Mouse (Mus musculus): ENCODE measurements around the gene Nhs. TPM values are rescaled to one million over a fixed set of nuclear protein-coding genes. Genes with fewer than 3 reads are reported as not detected.

Nhs gene
- total and polyA plus RNA-seq, 2 experiments from 2014 or later: 4.3 to 19.1 TPM

- ATAC-seq (ENCODE audit: low FRiP score): no peak
- Histone ChIP-seq H3K9ac (replicated peaks; ENCODE audit: low read length, poor library complexity, severe bottlenecking) (no peak overlapping the region), H3K9me3 (ENCODE audit: low read length) (no peaks in the 10 kb centered on the region), H3K36me3 (ENCODE audit: insufficient read depth, low read length) (no peaks in the 10 kb centered on the region), H3K4me1 (ENCODE audit: insufficient read depth, low read length) (no peaks in the 10 kb centered on the region), H3K4me3 (ENCODE audit: low read depth, low read length) (no peak overlapping the region), H3K27me3 (ENCODE audit: insufficient read depth, low read length) (peaks cover 3% of the 10 kb centered on the region; the same call in 1 of the 2 replicates), H3K27ac (ENCODE audit: low read depth, low read length) (no peak overlapping the region), H3K4me2 (ENCODE audit: low read depth, low read length, poor library complexity, severe bottlenecking) (no peak overlapping the region)
- no peak for TF ChIP-seq CTCF (IDR thresholded peaks at IDR 0.05)
- no peak for DNase-seq (ENCODE audit: low spot score)
- 64% methylated on average over 2 of the region's 2 CpGs for WGBS
These were observed 265.1 kb downstream of the Nhs start for GRCm38 (mm10) chrX:161894442-161894841.

- H3K4me3 ChIP-seq (ENCODE audit: low read depth, low read length): no peak overlapping the region
- no peak for TF ChIP-seq CTCF (IDR thresholded peaks at IDR 0.05)
- no peaks in the 10 kb centered on the region for H3K36me3 ChIP-seq (ENCODE audit: insufficient read depth, low read length)
- no peak for ATAC-seq (ENCODE audit: low FRiP score)
- H3K27me3 ChIP-seq (ENCODE audit: insufficient read depth, low read length): no peaks in the 10 kb centered on the region
- no peak for DNase-seq (ENCODE audit: low spot score)
- no peaks in the 10 kb centered on the region for H3K9me3 ChIP-seq (ENCODE audit: low read length)
- no peak overlapping the region for H3K27ac ChIP-seq (ENCODE audit: low read depth, low read length)
- H3K4me1 ChIP-seq (ENCODE audit: insufficient read depth, low read length): no peaks in the 10 kb centered on the region
- no peak overlapping the region for H3K4me2 ChIP-seq (ENCODE audit: low read depth, low read length, poor library complexity, severe bottlenecking)
- H3K9ac ChIP-seq (replicated peaks; ENCODE audit: low read length, poor library complexity, severe bottlenecking): no peak overlapping the region
- 90% methylated on average over 3 of the region's 3 CpGs for WGBS
These were observed 275.9 kb downstream of the Nhs start for GRCm38 (mm10) chrX:161883661-161884060.

- ATAC-seq (ENCODE audit: low FRiP score): no peak
- Histone ChIP-seq H3K4me1 (ENCODE audit: insufficient read depth, low read length) (no peaks in the 10 kb centered on the region), H3K4me2 (ENCODE audit: low read depth, low read length, poor library complexity, severe bottlenecking) (no peak overlapping the region), H3K36me3 (ENCODE audit: insufficient read depth, low read length) (no peaks in the 10 kb centered on the region), H3K27me3 (ENCODE audit: insufficient read depth, low read length) (0 out of 2 replicates have a peak, but pooled peaks cover 3% of the 10 kb centered on the region), H3K4me3 (ENCODE audit: low read depth, low read length) (no peak overlapping the region), H3K9me3 (ENCODE audit: low read length) (no peaks in the 10 kb centered on the region), H3K27ac (ENCODE audit: low read depth, low read length) (no peak overlapping the region), H3K9ac (replicated peaks; ENCODE audit: low read length, poor library complexity, severe bottlenecking) (no peak overlapping the region)
- TF ChIP-seq CTCF (IDR thresholded peaks at IDR 0.05): no peak
- DNase-seq (ENCODE audit: low spot score): no peak
- WGBS: 100% methylated on average over 1 of the region's 1 CpGs
These were observed 282.4 kb downstream of the Nhs start for GRCm38 (mm10) chrX:161877123-161877522.

GRCm38 (mm10) chrX:161873511-161873910 is 286.0 kb downstream of the Nhs start:
- no peaks in the 10 kb centered on the region for H3K4me1 ChIP-seq (ENCODE audit: insufficient read depth, low read length)
- H3K9ac ChIP-seq (replicated peaks; ENCODE audit: low read length, poor library complexity, severe bottlenecking): no peak overlapping the region
- peak; percentile 40 for DNase-seq (ENCODE audit: low spot score)
- peak; percentile 40 for TF ChIP-seq CTCF (IDR thresholded peaks at IDR 0.05)
- no peaks in the 10 kb centered on the region for H3K36me3 ChIP-seq (ENCODE audit: insufficient read depth, low read length)
- H3K4me3 ChIP-seq (ENCODE audit: low read depth, low read length): no peak overlapping the region
- H3K9me3 ChIP-seq (ENCODE audit: low read length): no peaks in the 10 kb centered on the region
- H3K4me2 ChIP-seq (ENCODE audit: low read depth, low read length, poor library complexity, severe bottlenecking): no peak overlapping the region
- 0 out of 2 replicates have a peak, but pooled peaks cover 3% of the 10 kb centered on the region for H3K27me3 ChIP-seq (ENCODE audit: insufficient read depth, low read length)
- ATAC-seq (ENCODE audit: low FRiP score): no peak
- H3K27ac ChIP-seq (ENCODE audit: low read depth, low read length): no peak overlapping the region

GRCm38 (mm10) chrX:161871306-161871705 is 288.2 kb downstream of the Nhs start:
- no peak for ATAC-seq (ENCODE audit: low FRiP score)

GRCm38 (mm10) chrX:161855630-161856029 is 303.9 kb downstream of the Nhs start:
- no peaks in the 10 kb centered on the region; the same call in 1 of the 2 replicates for H3K27me3 ChIP-seq (ENCODE audit: insufficient read depth, low read length)
- H3K9me3 ChIP-seq (ENCODE audit: low read length): no peaks in the 10 kb centered on the region
- ATAC-seq (ENCODE audit: low FRiP score) (no peak), DNase-seq (ENCODE audit: low spot score) (no peak)
- no peak overlapping the region for H3K9ac ChIP-seq (replicated peaks; ENCODE audit: low read length, poor library complexity, severe bottlenecking)
- H3K36me3 ChIP-seq (ENCODE audit: insufficient read depth, low read length): no peaks in the 10 kb centered on the region
- no peak overlapping the region for H3K4me3 ChIP-seq (ENCODE audit: low read depth, low read length)
- no peak for TF ChIP-seq CTCF (IDR thresholded peaks at IDR 0.05)
- H3K4me1 ChIP-seq (ENCODE audit: insufficient read depth, low read length): no peaks in the 10 kb centered on the region
- H3K4me2 ChIP-seq (ENCODE audit: low read depth, low read length, poor library complexity, severe bottlenecking): no peak overlapping the region
- no peak overlapping the region for H3K27ac ChIP-seq (ENCODE audit: low read depth, low read length)
- 86% methylated on average over 2 of the region's 2 CpGs for WGBS

More at GRCm38 (mm10) chrX:161871306-161871705, 288.2 kb downstream of the Nhs start:
- no peak for TF ChIP-seq CTCF (IDR thresholded peaks at IDR 0.05)
- H3K9ac ChIP-seq (replicated peaks; ENCODE audit: low read length, poor library complexity, severe bottlenecking): no peak overlapping the region
- no peaks in the 10 kb centered on the region for H3K9me3 ChIP-seq (ENCODE audit: low read length)
- no peaks in the 10 kb centered on the region for H3K36me3 ChIP-seq (ENCODE audit: insufficient read depth, low read length)
- no peak overlapping the region for H3K4me3 ChIP-seq (ENCODE audit: low read depth, low read length)
- no peak overlapping the region for H3K4me2 ChIP-seq (ENCODE audit: low read depth, low read length, poor library complexity, severe bottlenecking)
- no peak for DNase-seq (ENCODE audit: low spot score)
- H3K27ac ChIP-seq (ENCODE audit: low read depth, low read length): no peak overlapping the region
- H3K27me3 ChIP-seq (ENCODE audit: insufficient read depth, low read length): 0 out of 2 replicates have a peak, but pooled peaks cover 3% of the 10 kb centered on the region
- no peaks in the 10 kb centered on the region for H3K4me1 ChIP-seq (ENCODE audit: insufficient read depth, low read length)
- 90% methylated on average over 7 of the region's 7 CpGs for WGBS
